Mouse (Mus musculus) liver, embryonic 16.5 days (tissue): ENCODE results near the gene Ryr2. TPM values are rescaled to one million over a fixed set of nuclear protein-coding genes. Genes with fewer than 3 reads are reported as not detected.

Experiments
- ATAC-seq: fragments of 200-750 bp; cut with Nextera tagmentation; 2 replicates; pipeline ENCODE4 v1.8.0; 2017; ENCODE audit warnings: low read depth, mild to moderate bottlenecking, moderate number of reproducible peaks, moderate library complexity
- H3K27ac ChIP-seq: fragments of 300-500 bp; sonication (generic); 2 replicates; pipeline ENCODE4 v1.5.1; 2014; ENCODE audit warnings: mild to moderate bottlenecking, low read length
- H3K27me3 ChIP-seq: fragments of 300-500 bp; sonication (generic); 2 replicates; pipeline ENCODE4 v1.6.1; 2014; ENCODE audit warnings: low read depth, low read length, mixed read lengths; ENCODE audit not compliant: control insufficient read depth, insufficient read depth
- H3K36me3 ChIP-seq: fragments of 300-500 bp; sonication (generic); 2 replicates; pipeline ENCODE4 v1.6.1; 2014; ENCODE audit warnings: mild to moderate bottlenecking; ENCODE audit not compliant: control insufficient read depth, insufficient read depth
- H3K4me1 ChIP-seq: fragments of 300-500 bp; sonication (generic); 2 replicates; pipeline ENCODE4 v1.6.1; 2014; ENCODE audit warnings: low read depth, low read length, mixed read lengths; ENCODE audit not compliant: control insufficient read depth
- H3K4me2 ChIP-seq: fragments of 300-500 bp; sonication (generic); 2 replicates; pipeline ENCODE4 v1.6.1; 2014; ENCODE audit warnings: low read depth, low read length, mixed read lengths
- H3K4me3 ChIP-seq: fragments of 300-500 bp; sonication (generic); 2 replicates; pipeline ENCODE4 v1.5.1; 2014; ENCODE audit warnings: low read depth, mild to moderate bottlenecking, low read length
- H3K9ac ChIP-seq: fragments of 300-500 bp; sonication (generic); 2 replicates; pipeline ENCODE4 v1.6.1; 2014; ENCODE audit warnings: low read depth, low read length
- H3K9me3 ChIP-seq: fragments of 300-500 bp; sonication (generic); replicated peaks from 2 replicates; pipeline ENCODE4 v1.6.1; 2016; ENCODE audit warnings: low read length; ENCODE audit not compliant: control insufficient read depth
- WGBS: fragments of 180-500 bp; shearing (Covaris S2); extraction: QIAGEN DNeasy Blood & Tissue Kit; methylation state at CpG from one replicate; pipeline ENCODE4 v1.1.7; 2014; ENCODE audit not compliant: insufficient replicate concordance; 5-methylcytosine and 5-hydroxymethylcytosine counted together
- polyA plus RNA-seq: library from polyadenylated mRNA; unstranded; fragments of >200 nt; fragmentation: Nextera tagmentation; extraction: Ambion mirVana; gene quantifications from 2 replicates; pipeline ENCODE4 v1.2.1, GENCODE M21; 2015

Ryr2 gene
- polyA plus RNA-seq, 1 experiment from 2014 or later: 0.24 TPM

GRCm38 (mm10) chr13:11790536-11790935 lies 316.2 kb downstream of the Ryr2 start:
- Histone ChIP-seq H3K4me1 (no peaks in the 10 kb centered on the region), H3K9ac (no peak overlapping the region), H3K27ac (no peak overlapping the region), H3K4me2 (no peak overlapping the region), H3K4me3 (no peak overlapping the region), H3K9me3 (no peaks in the 10 kb centered on the region), H3K36me3 (no peaks in the 10 kb centered on the region), H3K27me3 (no peaks in the 10 kb centered on the region)
- ATAC-seq: no peak
- WGBS: 62% methylated on average over 5 of the region's 5 CpGs

DNA sequence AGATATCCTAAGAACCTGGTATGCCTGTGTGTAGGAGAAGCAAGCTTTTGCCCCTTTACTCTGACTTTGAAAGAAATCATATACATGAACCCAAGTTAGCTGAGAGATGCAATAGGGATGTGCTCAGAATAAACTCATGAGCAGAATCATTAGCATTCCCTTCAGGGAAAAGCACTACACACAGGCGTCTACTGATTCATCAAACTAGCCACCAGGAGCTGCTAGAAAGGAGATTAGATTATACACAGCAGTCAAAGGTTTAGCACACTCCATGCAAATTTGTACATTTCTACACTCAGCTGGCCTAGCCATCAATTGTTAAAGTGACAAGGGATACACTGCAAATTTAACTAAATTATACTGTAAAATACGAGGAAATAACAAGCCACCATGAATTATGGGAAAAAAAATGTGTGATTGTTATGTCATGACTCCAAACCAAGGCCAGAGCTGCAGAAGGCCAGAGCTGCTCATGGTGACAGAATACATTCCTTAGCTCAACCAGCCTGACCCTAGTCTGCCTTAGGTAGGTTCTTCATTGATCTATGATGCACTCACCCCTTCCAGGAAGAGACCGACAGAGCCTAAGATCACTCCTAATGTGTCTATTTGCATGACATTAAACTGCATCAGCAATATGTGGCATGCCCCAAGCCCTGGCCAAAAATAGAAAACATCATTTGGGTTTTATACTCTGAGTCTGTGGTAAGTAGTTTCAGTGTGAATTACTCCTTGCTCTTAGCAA lies 324.2 kb downstream of the Ryr2 start:
- Histone ChIP-seq H3K4me3 (no peak overlapping the region), H3K9me3 (no peaks in the 10 kb centered on the region)
- 61% methylated on average over 3 of the region's 3 CpGs for WGBS

GRCm38 (mm10) chr13:11781065-11781464 lies 325.7 kb downstream of the Ryr2 start:
- ATAC-seq: no peak
- no peaks in the 10 kb centered on the region for H3K4me1 ChIP-seq
- no peaks in the 10 kb centered on the region for H3K27me3 ChIP-seq
- 46% methylated on average over 2 of the region's 2 CpGs for WGBS
- H3K36me3 ChIP-seq: no peaks in the 10 kb centered on the region
- H3K9ac ChIP-seq: no peak overlapping the region
- H3K9me3 ChIP-seq: no peaks in the 10 kb centered on the region
- H3K4me3 ChIP-seq: no peak overlapping the region
- no peak overlapping the region for H3K4me2 ChIP-seq
- H3K27ac ChIP-seq: no peak overlapping the region

More for the DNA sequence above, 324.2 kb downstream of the Ryr2 start:
- ATAC-seq: no peak
- Histone ChIP-seq H3K4me2 (no peak overlapping the region), H3K27ac (no peak overlapping the region), H3K36me3 (no peaks in the 10 kb centered on the region), H3K27me3 (no peaks in the 10 kb centered on the region), H3K9ac (no peak overlapping the region), H3K4me1 (no peaks in the 10 kb centered on the region)

DNA sequence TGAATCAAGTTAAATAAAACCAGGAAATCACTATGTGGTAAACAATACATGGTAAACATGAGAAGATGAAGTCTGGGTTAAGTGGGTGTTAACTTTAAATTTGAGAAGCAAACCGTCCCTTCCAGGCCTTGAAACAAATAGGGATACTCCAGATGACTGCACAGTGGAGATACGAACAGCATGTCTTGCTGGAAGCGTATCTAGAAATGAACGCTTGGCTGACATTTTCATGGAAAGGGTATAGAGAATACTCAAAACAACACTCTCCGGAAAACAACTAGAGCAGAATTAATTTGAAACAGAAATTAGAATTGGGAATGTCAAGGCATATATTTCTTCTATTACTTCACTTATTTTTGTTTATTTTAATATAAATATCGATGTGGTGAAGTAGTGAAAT lies 329.0 kb downstream of the Ryr2 start:
- Histone ChIP-seq H3K27me3 (no peaks in the 10 kb centered on the region), H3K4me2 (no peak overlapping the region), H3K4me3 (no peak overlapping the region), H3K9ac (no peak overlapping the region), H3K36me3 (no peaks in the 10 kb centered on the region), H3K9me3 (no peaks in the 10 kb centered on the region), H3K4me1 (no peaks in the 10 kb centered on the region), H3K27ac (no peak overlapping the region)
- 73% methylated on average over 6 of the region's 6 CpGs for WGBS
- ATAC-seq: no peak

- H3K4me3 ChIP-seq: no peak overlapping the region
- ATAC-seq: no peak
- 75% methylated on average over 8 of the region's 8 CpGs for WGBS
Observed at GRCm38 (mm10) chr13:11772173-11772572, 334.6 kb downstream of the Ryr2 start.

GRCm38 (mm10) chr13:11766899-11767298 lies 339.8 kb downstream of the Ryr2 start:
- H3K36me3 ChIP-seq: no peaks in the 10 kb centered on the region
- no peak for ATAC-seq
- H3K9me3 ChIP-seq: no peaks in the 10 kb centered on the region
- no peaks in the 10 kb centered on the region for H3K4me1 ChIP-seq
- H3K9ac ChIP-seq: no peak overlapping the region
- H3K4me2 ChIP-seq: no peak overlapping the region
- H3K27me3 ChIP-seq: no peaks in the 10 kb centered on the region
- H3K27ac ChIP-seq: no peak overlapping the region
- H3K4me3 ChIP-seq: no peak overlapping the region
- WGBS: 60% methylated on average over 2 of the region's 2 CpGs

More at GRCm38 (mm10) chr13:11772173-11772572, 334.6 kb downstream of the Ryr2 start:
- Histone ChIP-seq H3K4me2 (no peak overlapping the region), H3K27ac (no peak overlapping the region), H3K27me3 (no peaks in the 10 kb centered on the region), H3K9me3 (no peaks in the 10 kb centered on the region), H3K9ac (no peak overlapping the region), H3K4me1 (no peaks in the 10 kb centered on the region), H3K36me3 (no peaks in the 10 kb centered on the region)

- Histone ChIP-seq H3K9me3 (no peaks in the 10 kb centered on the region), H3K27me3 (no peaks in the 10 kb centered on the region), H3K4me1 (no peaks in the 10 kb centered on the region), H3K4me3 (no peak overlapping the region), H3K27ac (no peak overlapping the region), H3K9ac (no peak overlapping the region), H3K36me3 (no peaks in the 10 kb centered on the region), H3K4me2 (no peak overlapping the region)
- ATAC-seq: no peak
- WGBS: 57% methylated on average over 4 of the region's 4 CpGs
Observed at GRCm38 (mm10) chr13:11763925-11764324, 342.8 kb downstream of the Ryr2 start.

GRCm38 (mm10) chr13:11763104-11763503 lies 343.6 kb downstream of the Ryr2 start:
- H3K9me3 ChIP-seq: no peaks in the 10 kb centered on the region
- H3K4me2 ChIP-seq: no peak overlapping the region
- WGBS: 68% methylated on average over 3 of the region's 3 CpGs
- H3K27ac ChIP-seq: no peak overlapping the region
- H3K36me3 ChIP-seq: no peaks in the 10 kb centered on the region
- ATAC-seq: no peak
- H3K27me3 ChIP-seq: no peaks in the 10 kb centered on the region
- H3K4me1 ChIP-seq: no peaks in the 10 kb centered on the region
- no peak overlapping the region for H3K4me3 ChIP-seq
- no peak overlapping the region for H3K9ac ChIP-seq

GRCm38 (mm10) chr13:11757894-11758293 lies 348.9 kb downstream of the Ryr2 start:
- Histone ChIP-seq H3K36me3 (no peaks in the 10 kb centered on the region), H3K27me3 (no peaks in the 10 kb centered on the region), H3K4me3 (no peak overlapping the region), H3K27ac (no peak overlapping the region), H3K4me2 (no peak overlapping the region), H3K9ac (no peak overlapping the region), H3K9me3 (no peaks in the 10 kb centered on the region), H3K4me1 (no peaks in the 10 kb centered on the region)
- WGBS: 50% methylated on average over 7 of the region's 7 CpGs
- ATAC-seq: no peak
